Mouse (Mus musculus) layer of hippocampus, adult 18-20 months (tissue): ENCODE data around the gene Slc35d2. TPM values are rescaled to one million over a fixed set of nuclear protein-coding genes. Genes with fewer than 3 reads are reported as not detected.

Experiments used
- DNase-seq, 2 experiments: peaks; one replicate each; pipeline ENCODE4 v3.0.0; 2022; ENCODE audit warnings: low spot score in 2 of 2
- long read RNA-seq: library from polyadenylated mRNA; stranded (forward); transcript quantifications from one replicate; pipeline ENCODE4 v2.0.0, GENCODE M21; 2021
- total RNA-seq, 2 experiments: library from RNA; stranded (reverse); gene quantifications; 2 replicates each; pipeline ENCODE4 v1.2.3; 2021

Gene Slc35d2
- under 1 TPM; 0.56 to 0.64 TPM for total RNA-seq
- long read RNA-seq, partial matches to known transcripts = 0 of 1 reads
- long read RNA-seq, other reads (novel, unspliced or antisense) = 0 of 1 reads

DNA sequence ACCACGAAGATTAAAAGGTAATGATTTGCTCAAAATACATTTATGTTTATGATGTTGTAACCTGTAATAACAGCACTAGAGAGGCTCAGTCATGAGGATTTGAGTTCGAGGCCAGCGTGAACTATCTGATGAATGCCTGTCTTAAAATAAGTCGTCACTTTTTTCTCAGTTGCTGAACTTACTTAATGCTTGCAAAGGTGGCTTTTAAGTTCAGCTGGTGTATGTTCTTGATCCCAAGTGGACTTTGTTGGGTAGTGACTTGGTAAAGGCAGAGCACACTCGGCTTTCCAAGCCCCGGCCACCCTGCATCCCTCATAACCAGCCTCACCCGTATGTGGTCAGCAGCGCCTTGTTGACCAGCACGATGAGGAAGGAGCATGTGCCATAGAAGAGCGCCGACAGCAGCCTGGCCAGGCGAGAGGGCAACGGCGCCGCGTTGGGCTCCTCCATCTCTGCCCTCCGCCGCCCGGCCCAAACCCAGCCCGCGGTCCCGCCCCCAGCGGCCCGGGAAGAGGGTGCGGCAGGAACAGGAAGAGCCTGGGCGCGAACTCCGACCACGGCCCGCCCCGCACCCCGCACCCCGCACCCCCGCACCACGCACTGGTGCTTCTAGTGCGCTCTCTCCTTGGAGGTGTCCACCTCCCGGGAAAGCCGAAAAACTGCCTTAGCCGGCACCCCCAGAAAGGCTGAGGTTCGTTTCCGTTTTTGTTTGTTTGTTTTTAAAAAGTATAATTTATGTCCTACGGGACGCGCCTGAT is at the start of gene Slc35d2:
TSS of gene Slc35d2 (minus strand) at position 511 of the 758 bp plus-strand sequence.
- DNase-seq = no peak

DNA sequence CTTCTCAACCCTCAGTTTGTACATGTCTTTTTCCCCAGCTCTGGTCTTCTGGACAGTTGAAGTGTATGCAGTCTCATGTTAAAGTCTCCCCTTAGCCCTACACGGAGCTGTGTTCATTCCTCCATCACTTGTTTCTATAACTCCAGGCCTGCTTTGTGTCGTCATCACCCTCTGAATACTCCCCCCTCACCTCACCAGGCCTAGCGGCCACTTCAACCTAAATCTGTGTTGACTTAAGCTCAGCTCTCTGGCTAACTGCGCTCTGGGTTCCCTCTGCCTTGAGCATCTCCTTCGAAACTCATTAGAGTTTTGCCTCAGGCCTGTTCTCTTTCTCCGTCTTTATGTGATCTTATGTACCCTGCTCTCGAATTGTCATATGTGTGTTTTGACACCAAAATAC is 48.8 kb upstream of the Slc35d2 start:
- DNase-seq = no peak

DNA sequence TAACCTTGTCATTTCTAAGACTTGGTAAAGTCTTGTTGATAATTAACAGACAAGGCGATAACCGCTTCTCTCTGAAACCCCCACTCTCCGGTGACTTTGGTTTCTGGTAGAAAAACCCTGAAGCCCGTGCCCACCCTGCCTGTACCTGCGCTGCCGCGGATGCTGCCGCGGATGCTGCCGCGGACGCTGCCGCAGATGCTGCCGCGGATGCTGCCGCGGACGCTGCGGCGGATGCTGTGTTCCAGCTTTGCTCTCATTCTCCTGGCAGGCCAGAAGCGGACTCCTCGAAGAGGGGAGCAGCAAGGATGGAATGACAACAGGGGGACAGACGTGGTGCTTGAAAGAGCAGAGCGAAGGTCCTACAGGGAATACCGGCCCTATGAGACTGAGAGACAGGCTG is 40.6 kb upstream of the Slc35d2 start:
- DNase-seq = no peak

DNA sequence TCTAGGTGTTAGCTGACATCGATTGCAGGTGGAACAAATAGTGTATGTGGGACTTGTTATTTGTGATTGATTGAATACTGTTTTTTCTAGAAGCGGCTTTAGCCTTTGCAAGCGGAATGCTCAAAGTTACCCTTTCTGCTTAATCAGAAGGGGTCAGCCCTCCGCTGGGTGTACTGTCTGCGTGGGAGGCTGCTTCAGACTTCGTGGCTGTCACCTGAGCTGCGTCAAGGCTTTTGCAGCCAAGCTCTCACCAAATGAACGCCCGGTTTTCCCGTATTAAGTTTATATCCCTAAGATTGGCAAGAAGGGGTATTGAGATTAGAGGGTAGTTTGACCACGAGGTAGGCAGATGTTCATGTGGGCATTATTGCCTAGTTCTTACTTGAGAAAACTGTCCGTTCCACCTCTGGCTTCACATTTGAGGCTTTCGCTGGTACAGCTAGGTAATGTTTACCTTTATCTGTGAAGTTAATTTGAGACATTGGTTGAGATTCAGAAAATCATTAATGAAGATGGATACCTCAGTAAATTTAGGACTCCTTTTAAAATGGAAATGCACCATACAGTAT is 34.1 kb upstream of the Slc35d2 start:
- peak in 1 of 2 experiments; percentile 11 for DNase-seq

GRCm38 (mm10) chr13:64162626-64163025 is 33.5 kb upstream of the Slc35d2 start:
- DNase-seq = peak in 1 of 2 experiments; percentile 21

- no peak for DNase-seq
Measured at GRCm38 (mm10) chr13:64161916-64162611, 32.9 kb upstream of the Slc35d2 start.

DNA sequence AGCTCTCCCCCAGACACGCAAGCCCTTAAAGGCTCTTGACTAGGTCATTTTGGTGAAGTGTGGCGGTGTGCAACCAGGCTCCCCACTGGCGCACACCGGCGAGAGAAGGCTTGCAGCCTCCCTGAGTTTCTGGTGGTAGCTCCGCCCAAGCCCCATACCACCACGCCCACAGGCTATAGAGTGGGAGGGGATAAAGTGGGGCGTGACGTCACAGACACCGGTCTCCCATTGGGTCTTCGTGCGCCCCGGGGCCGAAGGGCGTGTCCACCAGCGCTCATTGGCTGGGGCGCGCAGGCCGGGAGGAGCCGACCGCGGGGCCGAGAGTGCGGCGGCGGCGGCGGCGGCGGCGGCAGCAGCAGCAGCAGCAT is 32.4 kb upstream of the Slc35d2 start, which contains the start of gene Habp4:
TSS of gene Habp4 (plus strand) at position 277 of the 368 bp plus-strand sequence.
- peak; percentile 98 to 99 for DNase-seq

DNA sequence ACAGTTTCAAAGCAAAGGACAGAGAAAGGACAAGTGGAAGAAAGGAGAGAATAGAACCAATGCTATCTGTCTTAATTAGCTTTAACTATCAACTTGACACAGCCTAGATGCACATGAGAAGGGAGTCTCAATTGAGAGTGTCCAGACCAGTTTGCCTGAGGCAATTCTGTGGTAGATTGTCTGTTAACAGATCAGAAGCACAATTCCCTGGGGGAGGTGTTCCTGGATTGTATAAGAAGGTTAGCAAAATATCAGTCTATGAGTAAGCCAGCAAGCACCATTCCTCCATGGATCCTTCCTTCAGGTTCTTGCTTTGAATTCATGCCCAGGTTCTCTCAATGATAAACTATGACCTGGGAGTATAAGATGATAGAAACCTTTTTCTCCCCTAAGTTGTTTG is 27.8 kb upstream of the Slc35d2 start:
- DNase-seq = no peak

DNA sequence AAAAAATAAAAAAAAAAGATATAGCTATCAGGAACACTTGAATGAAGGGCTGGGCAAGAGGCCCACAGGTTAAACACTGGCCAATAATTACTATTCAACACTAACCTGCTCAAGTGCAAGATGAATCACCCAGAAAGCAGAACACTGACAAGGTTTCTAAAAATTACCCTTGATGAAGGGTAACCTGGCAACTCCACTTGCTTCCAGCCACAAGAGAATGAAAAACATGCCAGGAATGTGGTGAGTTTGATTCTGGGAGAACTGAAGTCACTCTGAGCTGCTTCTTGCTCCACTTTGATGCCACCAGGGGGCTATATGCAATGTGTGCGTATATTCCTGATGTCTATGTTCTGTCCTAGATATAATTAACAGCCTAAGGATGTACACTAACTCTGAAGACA is 26.0 kb upstream of the Slc35d2 start:
- DNase-seq = no peak

- DNase-seq = no peak
Measured at GRCm38 (mm10) chr13:64154651-64155050, 25.5 kb upstream of the Slc35d2 start.

DNA sequence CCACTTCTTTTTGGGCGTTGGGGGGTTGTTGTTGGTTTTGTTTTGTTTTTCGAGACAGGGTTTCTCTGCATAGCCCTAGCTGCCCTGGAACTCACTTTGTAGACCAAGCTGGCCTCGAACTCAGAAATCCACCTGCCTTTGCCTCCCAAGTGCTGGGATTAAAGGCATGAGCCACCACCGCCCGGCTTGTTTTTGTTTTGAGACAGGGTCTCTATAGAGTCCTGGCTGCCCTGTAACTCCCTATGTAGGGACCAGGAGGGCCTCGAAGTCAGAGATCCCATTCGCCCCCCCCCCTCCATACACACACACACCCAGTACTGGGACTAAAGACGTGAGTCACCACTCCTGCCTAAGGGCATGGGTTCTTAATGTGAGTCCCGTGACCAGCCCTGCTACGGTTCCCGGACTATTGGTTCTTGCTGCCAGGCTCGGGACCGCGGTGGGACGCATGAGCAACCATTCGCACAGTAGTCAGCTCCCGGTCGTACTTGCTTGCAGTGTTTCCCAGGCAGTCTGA is 24.6 kb upstream of the Slc35d2 start:
- peak in 1 of 2 experiments; percentile 15 for DNase-seq

- DNase-seq = peak; percentile 94 to 97
Measured at GRCm38 (mm10) chr13:64153083-64153682, 24.0 kb upstream of the Slc35d2 start, which contains the start of gene Zfp367. Gene Zfp367 (minus strand): TSS chr13:64153202.

DNA sequence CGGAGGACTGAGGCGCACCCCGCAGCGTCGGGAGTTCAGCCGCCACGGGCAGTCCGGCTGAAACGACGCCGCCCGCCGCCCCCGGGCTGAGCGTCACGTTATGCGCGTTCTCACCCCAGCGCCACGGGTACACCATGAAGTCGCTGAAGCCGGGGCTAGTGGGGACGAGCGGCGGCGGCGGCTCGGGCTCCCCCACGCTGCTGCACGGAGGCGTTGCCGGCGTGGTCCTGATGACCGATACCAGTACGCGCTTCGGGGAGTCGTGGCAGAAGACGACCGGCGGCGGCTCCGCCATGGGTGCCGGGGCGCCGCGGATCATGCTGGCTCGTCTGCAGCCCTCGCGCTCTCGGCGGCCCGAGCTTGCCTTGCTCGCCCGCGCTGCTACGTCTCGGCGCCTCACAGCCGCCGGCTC is 23.5 kb upstream of the Slc35d2 start:
- DNase-seq = no peak

GRCm38 (mm10) chr13:64152241-64152669 is 23.1 kb upstream of the Slc35d2 start:
- peak; percentile 46 to 52 for DNase-seq

GRCm38 (mm10) chr13:64150121-64150520 is 21.0 kb upstream of the Slc35d2 start:
- no peak for DNase-seq

DNA sequence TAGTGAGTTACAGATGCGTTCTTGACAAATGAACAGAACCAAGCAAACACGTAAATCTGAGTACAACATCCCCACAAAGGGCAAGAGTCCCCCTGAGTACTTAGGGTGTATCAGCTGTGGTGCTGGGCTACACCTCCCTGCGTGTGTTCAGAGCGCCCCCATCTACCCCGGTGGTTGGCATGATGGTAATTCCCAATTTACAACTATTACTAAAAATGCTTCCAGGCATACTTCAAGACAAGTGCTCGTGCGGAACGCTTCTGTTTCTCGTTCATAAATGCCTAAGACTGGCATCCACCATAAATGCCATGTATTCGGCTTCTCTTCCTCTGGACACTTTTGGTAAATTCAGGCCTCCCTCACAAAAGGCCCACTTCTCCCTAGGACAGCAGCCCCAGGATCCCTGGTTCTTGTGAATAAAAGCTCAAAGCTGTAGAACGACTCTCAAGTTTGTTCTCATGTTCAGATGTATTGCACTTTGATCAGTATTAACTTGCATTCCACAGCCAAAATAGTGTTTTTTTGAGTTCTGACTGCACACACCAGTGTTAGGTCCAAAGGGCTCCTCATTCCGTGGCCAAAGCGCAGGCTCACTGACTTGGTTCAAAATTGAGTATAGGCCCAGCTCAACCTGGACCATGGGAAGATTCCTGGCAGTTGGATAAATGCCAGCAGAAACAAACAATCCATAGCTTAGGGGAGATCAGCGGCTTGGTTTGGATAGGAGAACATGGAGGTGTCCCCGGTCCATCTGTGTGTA is 628 bp upstream of the Slc35d2 start:
- DNase-seq = peak in 1 of 2 experiments; percentile 52

DNA sequence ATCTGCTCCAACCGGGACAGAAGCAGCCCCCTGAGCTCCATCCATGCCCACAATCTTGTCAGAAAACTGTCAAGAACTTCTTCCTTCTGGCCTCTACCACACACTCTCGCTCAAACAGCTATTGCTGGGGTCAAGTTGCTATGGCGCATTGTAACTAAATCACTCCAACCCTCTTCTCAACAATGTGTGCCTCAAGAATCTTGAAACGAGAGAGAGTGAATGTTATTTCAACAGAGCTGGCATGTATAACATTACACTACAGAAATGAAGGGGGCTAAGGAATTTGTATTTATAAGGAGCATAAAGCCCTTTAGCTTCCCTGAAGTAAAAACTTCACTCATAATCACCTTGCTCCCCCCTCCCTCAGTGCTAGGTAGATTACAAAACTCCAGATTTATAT is 2.9 kb downstream of the Slc35d2 start:
- DNase-seq = no peak

- DNase-seq = no peak
Measured at GRCm38 (mm10) chr13:64124886-64125285, 4.3 kb downstream of the Slc35d2 start.

DNA sequence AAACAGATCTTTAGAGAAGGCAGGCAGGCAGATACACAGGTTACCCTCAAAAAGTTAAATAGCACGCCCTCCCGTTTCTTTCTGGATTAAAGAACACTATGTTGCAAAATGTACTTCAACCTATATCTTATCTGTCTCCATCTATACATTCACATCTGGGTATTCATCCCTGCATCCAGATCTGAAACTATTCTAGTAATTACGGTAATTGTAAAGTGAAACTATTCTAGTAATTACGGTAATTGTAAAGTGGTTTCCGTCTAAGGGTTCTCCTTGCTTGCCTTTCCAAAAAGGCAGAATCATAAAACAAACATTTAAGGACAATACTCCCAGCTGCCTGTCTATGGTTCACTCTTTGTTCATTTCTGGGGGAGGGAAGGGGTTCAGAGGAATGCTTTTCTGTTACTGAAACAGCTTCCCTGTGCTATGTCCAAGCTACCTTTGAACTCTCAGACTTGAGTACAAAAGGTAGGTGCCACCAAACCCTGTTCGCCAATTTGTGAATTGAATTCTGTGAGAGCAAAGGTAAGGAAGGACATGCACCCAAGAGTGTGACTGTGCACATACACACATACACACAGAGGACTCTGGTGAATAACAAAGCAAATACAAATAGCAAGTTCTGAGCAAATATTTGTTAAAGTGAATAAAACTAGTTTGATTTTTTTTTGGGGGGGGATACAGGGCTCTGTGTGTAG is 5.5 kb downstream of the Slc35d2 start:
- DNase-seq = no peak

GRCm38 (mm10) chr13:64120760-64121159 is 8.4 kb downstream of the Slc35d2 start:
- DNase-seq = no peak
